Mouse (Mus musculus) myocyte (in vitro differentiated cells): ENCODE data around the gene Nrd1. TPM values are rescaled to one million over a fixed set of nuclear protein-coding genes. Genes with fewer than 3 reads are reported as not detected.

Experiments
- H3K27me3 ChIP-seq: one replicate; pipeline ENCODE4 v1.6.1; 2011; ENCODE audit not compliant: control insufficient read depth, insufficient read depth, insufficient read length
- H3K36me3 ChIP-seq: one replicate; pipeline ENCODE4 v1.6.1; 2011; ENCODE audit not compliant: control insufficient read depth, insufficient read depth
- H3K4me2 ChIP-seq: one replicate; pipeline ENCODE4 v1.6.1; 2011; ENCODE audit warnings: low read depth, control low read depth
- H3K4me3 ChIP-seq: one replicate; pipeline ENCODE4 v1.5.1; 2011; ENCODE audit warnings: mild to moderate bottlenecking, control low read depth, moderate library complexity
- H3K79me2 ChIP-seq: one replicate; pipeline ENCODE4 v1.6.1; 2011; ENCODE audit not compliant: control insufficient read depth, insufficient read depth
- H3ac ChIP-seq: one replicate; pipeline ENCODE4 v1.6.1; 2011; ENCODE audit not compliant: control insufficient read depth, insufficient read length
- CEBPB ChIP-seq: IDR thresholded peaks from 2 replicates; pipeline ENCODE4 v1.6.1; 2011; ENCODE audit warnings: mild to moderate bottlenecking, moderate library complexity; ENCODE audit not compliant: poor library complexity, insufficient read depth, severe bottlenecking
- E2F4 ChIP-seq: IDR thresholded peaks from one replicate; pipeline ENCODE4 v1.6.1; 2011; ENCODE audit warnings: mild to moderate bottlenecking, control low read depth, moderate library complexity; ENCODE audit not compliant: insufficient read depth
- MAX ChIP-seq: IDR thresholded peaks from one replicate; pipeline ENCODE4 v1.6.1; 2011; ENCODE audit warnings: low read depth, mild to moderate bottlenecking, control low read depth
- MYOD1 ChIP-seq, 3 experiments: IDR thresholded peaks; one replicate each; pipeline ENCODE4 v1.6.1; 2011; ENCODE audit warnings: control low read depth in 2 of 3, low read depth in 2 of 3, mild to moderate bottlenecking in 2 of 3, moderate library complexity in 1 of 3; ENCODE audit not compliant: insufficient read length in 2 of 3, control insufficient read depth in 1 of 3
- MYOG ChIP-seq, 3 experiments: IDR thresholded peaks; one replicate each; pipeline ENCODE4 v1.6.1; 2011; ENCODE audit warnings: control low read depth in 2 of 3, low read depth in 2 of 3, mild to moderate bottlenecking in 2 of 3; ENCODE audit not compliant: insufficient read length in 2 of 3, control insufficient read depth in 1 of 3, insufficient read depth in 1 of 3
- POLR2A ChIP-seq: IDR thresholded peaks from one replicate; pipeline ENCODE4 v1.6.1; 2011; ENCODE audit warnings: low read depth, mild to moderate bottlenecking, control low read depth, moderate library complexity; ENCODE audit not compliant: insufficient read length
- POLR2AphosphoS2 ChIP-seq: IDR thresholded peaks from one replicate; pipeline ENCODE4 v1.6.1; 2011; ENCODE audit warnings: low read depth, control low read depth; ENCODE audit not compliant: insufficient read length
- REST ChIP-seq: IDR thresholded peaks from one replicate; pipeline ENCODE4 v1.6.1; 2011; ENCODE audit warnings: mild to moderate bottlenecking, control low read depth, moderate library complexity; ENCODE audit not compliant: insufficient read depth, insufficient read length
- SRF ChIP-seq: IDR thresholded peaks from one replicate; pipeline ENCODE4 v1.6.1; 2011; ENCODE audit warnings: low read depth; ENCODE audit not compliant: control insufficient read depth, insufficient read length
- TCF12 ChIP-seq: IDR thresholded peaks from one replicate; pipeline ENCODE4 v1.6.1; 2011; ENCODE audit warnings: mild to moderate bottlenecking, control low read depth; ENCODE audit not compliant: poor library complexity, insufficient read depth, severe bottlenecking
- TCF3 ChIP-seq: IDR thresholded peaks from one replicate; pipeline ENCODE4 v1.6.1; 2011; ENCODE audit warnings: low read depth, control low read depth; ENCODE audit not compliant: insufficient read length
- USF1 ChIP-seq: IDR thresholded peaks from one replicate; pipeline ENCODE4 v1.6.1; 2011; ENCODE audit warnings: low read depth, mild to moderate bottlenecking, control low read depth, moderate library complexity
- polyA plus RNA-seq: library from polyadenylated mRNA; unstranded; fragments of >200 nt; fragmentation: generic; extraction: Trizol; gene quantifications from one replicate; pipeline ENCODE4 v1.2.1, GENCODE M21; 2012; ENCODE audit warnings: missing spikeins

The Nrd1 gene
- polyA plus RNA-seq, 1 experiment = 55.8 TPM

- TF ChIP-seq TCF12 = no peak
- no peak for TF ChIP-seq REST
- TF ChIP-seq USF1 = no peak
- no peak for TF ChIP-seq MAX
- TF ChIP-seq SRF = no peak
- no peak for TF ChIP-seq MYOD1 (IDR thresholded peaks at IDR 0.05; ENCODE audit: control insufficient read depth in 1 of 3, insufficient read length in 2 of 3, low read depth in 2 of 3)
- no peak for TF ChIP-seq POLR2A
- TF ChIP-seq TCF3 = no peak
- TF ChIP-seq E2F4 = no peak
- no peak for TF ChIP-seq CEBPB
- TF ChIP-seq POLR2AphosphoS2 = no peak
- TF ChIP-seq MYOG (IDR thresholded peaks at IDR 0.05; ENCODE audit: control insufficient read depth in 1 of 3, insufficient read depth in 1 of 3, insufficient read length in 2 of 3, low read depth in 2 of 3) = no peak
- Histone ChIP-seq H3K4me3 (no peak overlapping the region), H3K4me2 (no peak overlapping the region), H3K27me3 (no peaks in the 10 kb centered on the region), H3K79me2 (no peaks in the 10 kb centered on the region), H3K36me3 (peaks cover 38% of the 10 kb centered on the region), H3ac (no peak overlapping the region)
Measured at GRCm38 (mm10) chr4:109052282-109052681, 51.8 kb downstream of the Nrd1 start.

DNA sequence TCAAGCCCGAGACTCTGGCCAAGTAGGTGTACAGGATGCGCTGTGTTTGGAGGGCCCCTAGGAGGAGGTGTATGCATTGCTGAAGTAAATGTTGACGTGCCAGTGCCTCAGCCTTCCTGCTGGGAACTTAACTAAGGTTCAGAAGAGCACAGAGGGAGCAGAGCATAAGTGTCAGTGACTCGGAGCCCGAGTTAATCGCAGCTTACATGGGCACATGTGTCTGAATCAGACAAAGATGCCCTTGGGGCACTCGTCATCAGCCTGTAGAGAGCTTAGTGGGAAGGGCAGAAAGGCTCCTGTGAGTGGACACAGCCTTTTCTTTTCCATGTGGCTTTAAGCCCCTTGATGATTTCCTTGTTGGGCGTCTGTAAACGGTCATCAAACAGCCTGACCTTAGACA lies 53.5 kb downstream of the Nrd1 start:
- Histone ChIP-seq H3K4me3 (no peak overlapping the region), H3K36me3 (peaks cover 42% of the 10 kb centered on the region), H3K79me2 (no peaks in the 10 kb centered on the region), H3K4me2 (no peak overlapping the region), H3ac (no peak overlapping the region), H3K27me3 (no peaks in the 10 kb centered on the region)
- TF ChIP-seq POLR2AphosphoS2 (no peak), TCF3 (no peak), MYOG (IDR thresholded peaks at IDR 0.05; ENCODE audit: control insufficient read depth in 1 of 3, insufficient read depth in 1 of 3, insufficient read length in 2 of 3, low read depth in 2 of 3) (no peak), POLR2A (no peak), MYOD1 (IDR thresholded peaks at IDR 0.05; ENCODE audit: control insufficient read depth in 1 of 3, insufficient read length in 2 of 3, low read depth in 2 of 3) (no peak), MAX (no peak)

- H3K4me3 ChIP-seq = no peak overlapping the region
- H3K36me3 ChIP-seq = peaks cover 49% of the 10 kb centered on the region
- no peaks in the 10 kb centered on the region for H3K27me3 ChIP-seq
- TF ChIP-seq SRF = no peak
- TF ChIP-seq POLR2AphosphoS2 = peak; percentile 72
- no peak overlapping the region for H3K4me2 ChIP-seq
- H3ac ChIP-seq = no peak overlapping the region
- H3K79me2 ChIP-seq = no peaks in the 10 kb centered on the region
Measured at GRCm38 (mm10) chr4:109056351-109056750, 55.9 kb downstream of the Nrd1 start.

GRCm38 (mm10) chr4:109057640-109058039 lies 57.2 kb downstream of the Nrd1 start:
- H3K27me3 ChIP-seq = no peaks in the 10 kb centered on the region
- H3ac ChIP-seq = no peak overlapping the region
- no peak overlapping the region for H3K4me3 ChIP-seq
- H3K36me3 ChIP-seq = peaks cover 48% of the 10 kb centered on the region
- H3K79me2 ChIP-seq = no peaks in the 10 kb centered on the region
- TF ChIP-seq POLR2AphosphoS2 (peak; percentile 71), REST (no peak), MYOG (IDR thresholded peaks at IDR 0.05; ENCODE audit: control insufficient read depth in 1 of 3, insufficient read depth in 1 of 3, insufficient read length in 2 of 3, low read depth in 2 of 3) (no peak), MAX (no peak)
- H3K4me2 ChIP-seq = no peak overlapping the region

DNA sequence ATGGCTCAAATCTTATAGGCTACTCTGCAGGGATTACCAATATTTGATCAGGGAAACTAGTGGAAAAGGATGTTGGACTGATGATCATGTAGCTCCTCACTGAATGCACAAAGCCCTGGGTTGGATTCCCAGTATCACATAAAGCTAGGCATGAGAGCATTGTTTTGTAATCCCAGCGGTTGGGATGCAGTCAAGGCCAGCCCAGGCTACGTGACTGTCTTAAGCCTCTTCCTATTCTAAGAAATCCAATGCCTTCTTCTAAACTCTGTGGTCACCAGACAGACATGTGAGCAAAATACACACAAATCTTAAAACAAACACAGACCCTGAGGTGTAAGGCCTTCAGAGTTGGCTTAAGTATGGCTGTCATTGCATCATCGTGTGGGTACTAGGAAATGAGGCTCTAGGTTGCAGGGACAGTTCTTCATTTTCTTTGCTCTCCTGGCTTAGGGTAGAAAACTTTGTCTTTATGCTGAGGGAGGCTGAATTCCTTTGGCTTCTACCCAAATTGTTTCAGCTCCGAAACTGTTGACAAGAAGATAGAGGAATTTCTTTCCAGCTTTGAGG lies 58.9 kb downstream of the Nrd1 start:
- H3K4me3 ChIP-seq = no peak overlapping the region
- H3K27me3 ChIP-seq = no peaks in the 10 kb centered on the region
- no peak overlapping the region for H3K4me2 ChIP-seq
- H3K79me2 ChIP-seq = no peaks in the 10 kb centered on the region
- no peak overlapping the region for H3ac ChIP-seq
- peaks cover 62% of the 10 kb centered on the region for H3K36me3 ChIP-seq
- no peak for TF ChIP-seq USF1
- no peak for TF ChIP-seq POLR2A
- 0 out of 2 replicates have a peak, but pooled peaks have one; percentile 33 for TF ChIP-seq CEBPB

DNA sequence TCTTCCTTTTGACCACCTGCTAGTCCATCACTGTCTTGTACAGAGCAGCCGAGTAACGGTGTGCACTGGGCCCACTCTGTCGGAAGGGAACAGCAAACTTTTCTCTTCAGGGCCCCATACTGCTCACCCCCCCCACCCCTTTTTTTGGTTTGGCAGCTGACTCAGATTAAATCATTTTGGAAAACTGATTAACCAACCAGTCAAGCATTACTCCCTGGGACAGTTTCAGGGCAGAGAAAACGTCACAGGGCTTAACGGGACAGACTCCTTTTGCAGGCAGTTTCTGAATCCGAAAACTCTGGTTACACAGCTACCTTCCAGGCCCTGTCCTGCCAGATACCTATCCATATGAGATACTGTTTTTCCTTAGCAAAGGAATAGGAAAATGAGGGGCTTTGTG lies 64.5 kb downstream of the Nrd1 start:
- Histone ChIP-seq H3K36me3 (peaks cover 53% of the 10 kb centered on the region), H3K4me2 (no peak overlapping the region), H3K4me3 (no peak overlapping the region), H3ac (no peak overlapping the region), H3K27me3 (no peaks in the 10 kb centered on the region), H3K79me2 (no peaks in the 10 kb centered on the region)
- TF ChIP-seq E2F4 = no peak
- TF ChIP-seq MYOG (IDR thresholded peaks at IDR 0.05; ENCODE audit: control insufficient read depth in 1 of 3, insufficient read depth in 1 of 3, insufficient read length in 2 of 3, low read depth in 2 of 3) = no peak
- no peak for TF ChIP-seq POLR2AphosphoS2
- no peak for TF ChIP-seq POLR2A
- TF ChIP-seq MYOD1 (IDR thresholded peaks at IDR 0.05; ENCODE audit: control insufficient read depth in 1 of 3, insufficient read length in 2 of 3, low read depth in 2 of 3) = no peak
- TF ChIP-seq TCF12 = no peak
- TF ChIP-seq USF1 = no peak
- no peak for TF ChIP-seq MAX
- no peak for TF ChIP-seq SRF
- no peak for TF ChIP-seq REST
- no peak for TF ChIP-seq TCF3
- TF ChIP-seq CEBPB = no peak
